Mouse (Mus musculus) CD8-positive naive resting alpha-beta T cell, adult 2 months (primary cell): Measurements from ENCODE around the gene Traf3ip3.

Source experiments
- DNase-seq, 2 experiments: peaks; one replicate each; pipeline ENCODE4 v3.0.0; 2022; ENCODE audit warnings: low read depth in 2 of 2, low spot score in 2 of 2

Gene Traf3ip3

GRCm38 (mm10) chr1:193207503-193207902, 6.0 kb upstream of the Traf3ip3 start, which contains the start of gene Lamb3:
TSS of gene Lamb3 (plus strand) at chr1:193207699.
- DNase-seq, result peak in 1 of 2 experiments; percentile 35

GRCm38 (mm10) chr1:193205431-193205830, 3.9 kb upstream of the Traf3ip3 start:
- DNase-seq, result no peak

- DNase-seq, result no peak
Observed at GRCm38 (mm10) chr1:193203821-193204220, 2.3 kb upstream of the Traf3ip3 start.

- DNase-seq, result peak; percentile 72 to 79
Observed at GRCm38 (mm10) chr1:193200640-193201382, 692 bp downstream of the Traf3ip3 start.

GRCm38 (mm10) chr1:193198312-193198711, 3.2 kb downstream of the Traf3ip3 start:
- DNase-seq, result no peak

GRCm38 (mm10) chr1:193197494-193198205, 3.9 kb downstream of the Traf3ip3 start:
- DNase-seq, result no peak

GRCm38 (mm10) chr1:193195169-193195810, 6.2 kb downstream of the Traf3ip3 start:
- no peak for DNase-seq

GRCm38 (mm10) chr1:193194416-193195140, 6.9 kb downstream of the Traf3ip3 start:
- no peak for DNase-seq

- no peak for DNase-seq
Observed at GRCm38 (mm10) chr1:193191675-193192283, 9.7 kb downstream of the Traf3ip3 start.

- DNase-seq, result no peak
Observed at GRCm38 (mm10) chr1:193189771-193190170, 11.7 kb downstream of the Traf3ip3 start.

- peak in 1 of 2 experiments; percentile 54 for DNase-seq
Observed at GRCm38 (mm10) chr1:193189151-193189621, 12.3 kb downstream of the Traf3ip3 start.

GRCm38 (mm10) chr1:193188257-193188656, 13.2 kb downstream of the Traf3ip3 start:
- no peak for DNase-seq

- no peak for DNase-seq
Observed at GRCm38 (mm10) chr1:193181104-193181503, 20.4 kb downstream of the Traf3ip3 start.

GRCm38 (mm10) chr1:193174143-193174733, 27.3 kb downstream of the Traf3ip3 start:
- no peak for DNase-seq

- DNase-seq, result no peak
Observed at GRCm38 (mm10) chr1:193173810-193174129, 27.7 kb downstream of the Traf3ip3 start.

- peak; percentile 98 for DNase-seq
Observed at GRCm38 (mm10) chr1:193172991-193173809, 28.3 kb downstream of the Traf3ip3 start.

- no peak for DNase-seq
Observed at GRCm38 (mm10) chr1:193169856-193170255, 31.6 kb downstream of the Traf3ip3 start.

GRCm38 (mm10) chr1:193169228-193169627, 32.3 kb downstream of the Traf3ip3 start:
- no peak for DNase-seq

- no peak for DNase-seq
Observed at GRCm38 (mm10) chr1:193167746-193168145, 33.8 kb downstream of the Traf3ip3 start, which contains the start of gene A130010J15Rik. TSS of gene A130010J15Rik (plus strand) at chr1:193168046.
